Mouse (Mus musculus): ENCODE measurements around the gene Ninl.

Gene Ninl

DNA sequence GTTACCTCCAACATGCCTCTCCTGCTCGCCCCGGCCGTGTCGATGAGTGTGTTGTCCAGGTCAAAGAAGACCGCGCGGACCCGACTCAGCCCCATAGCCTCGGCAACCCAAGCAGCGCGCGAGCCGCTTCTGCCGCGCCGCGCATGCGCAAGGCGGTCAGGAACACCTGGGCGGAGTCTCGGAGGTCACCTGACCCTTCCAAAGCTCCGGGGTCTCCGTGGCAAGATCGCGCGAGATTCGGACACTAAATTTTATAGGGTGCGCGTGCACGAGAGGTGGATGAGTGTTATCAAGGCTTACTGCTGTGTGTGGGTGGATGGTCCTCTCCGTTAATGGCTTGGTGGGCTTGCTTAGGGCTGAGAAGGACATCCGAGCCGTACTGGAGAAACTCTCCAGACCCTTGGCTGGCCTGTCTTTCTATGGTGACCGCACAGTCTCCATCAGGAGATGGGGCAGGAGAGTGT, at the start of gene Ninl, which contains the start of gene Nanp:
Gene Ninl, minus strand, starts transcription at position 151 of the 464 bp plus-strand sequence.
Gene Nanp, minus strand, starts transcription at position 167 of the 464 bp plus-strand sequence.
- DNase-seq, result peak; percentile 96

DNA sequence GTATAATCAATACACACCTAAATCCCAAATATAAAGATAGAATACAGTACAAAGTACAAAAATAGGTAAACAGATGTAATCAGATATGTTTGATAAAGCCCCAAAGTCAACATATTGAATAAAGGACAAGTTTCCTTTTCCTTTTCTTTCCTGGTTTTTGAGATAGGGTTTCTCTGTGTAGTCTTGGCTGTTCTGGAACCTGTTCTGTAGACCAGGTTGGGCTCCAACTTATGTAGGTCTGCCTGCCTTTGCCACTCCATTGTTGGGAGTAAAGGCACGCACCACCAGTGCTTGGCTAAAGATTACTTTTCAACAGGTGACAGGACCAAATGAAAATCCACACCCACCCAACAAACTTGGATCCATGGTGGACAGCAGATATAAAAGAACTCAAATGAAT, 17.5 kb upstream of the Ninl start:
- DNase-seq, result no peak

DNA sequence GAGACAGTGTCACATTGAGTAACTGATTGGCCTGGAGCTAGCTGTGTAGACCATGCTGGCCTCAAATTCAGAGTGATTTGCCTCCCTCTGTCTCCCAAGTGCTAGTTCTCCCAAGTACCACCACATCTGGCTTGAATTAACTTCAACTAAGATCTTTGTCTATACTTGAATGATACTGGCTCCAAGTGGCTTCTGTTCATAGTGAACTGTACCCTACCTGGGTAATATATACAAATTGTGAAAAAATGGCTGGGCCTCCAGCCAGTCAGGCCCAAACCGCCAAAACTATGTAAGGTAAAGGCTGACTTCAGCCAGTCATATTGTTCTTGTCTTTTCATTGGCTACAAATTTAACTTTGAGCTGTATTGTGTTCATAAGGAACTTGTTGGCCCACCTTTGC, 1.2 kb upstream of the Ninl start:
- no peak for DNase-seq

DNA sequence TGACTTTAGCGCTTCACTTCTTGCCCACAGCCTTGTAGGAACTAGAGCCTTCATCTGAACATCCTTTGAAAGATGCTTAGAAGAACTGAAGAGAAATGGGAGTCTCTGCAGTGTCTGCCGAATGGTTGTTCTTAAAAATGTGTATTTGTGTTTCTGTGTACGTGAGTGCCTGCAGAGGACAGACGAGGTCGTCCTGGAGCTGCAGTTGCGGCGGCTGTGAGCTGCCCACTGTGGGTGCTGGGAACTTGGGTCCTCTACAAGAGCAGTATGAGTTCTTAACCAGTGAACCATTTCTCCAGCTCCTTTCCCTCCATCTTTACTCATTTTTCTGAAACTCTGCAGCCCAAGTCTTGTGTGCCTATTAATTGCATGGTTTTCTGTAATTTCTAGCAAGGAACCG, 544 bp upstream of the Ninl start:
- DNase-seq, result no peak

DNA sequence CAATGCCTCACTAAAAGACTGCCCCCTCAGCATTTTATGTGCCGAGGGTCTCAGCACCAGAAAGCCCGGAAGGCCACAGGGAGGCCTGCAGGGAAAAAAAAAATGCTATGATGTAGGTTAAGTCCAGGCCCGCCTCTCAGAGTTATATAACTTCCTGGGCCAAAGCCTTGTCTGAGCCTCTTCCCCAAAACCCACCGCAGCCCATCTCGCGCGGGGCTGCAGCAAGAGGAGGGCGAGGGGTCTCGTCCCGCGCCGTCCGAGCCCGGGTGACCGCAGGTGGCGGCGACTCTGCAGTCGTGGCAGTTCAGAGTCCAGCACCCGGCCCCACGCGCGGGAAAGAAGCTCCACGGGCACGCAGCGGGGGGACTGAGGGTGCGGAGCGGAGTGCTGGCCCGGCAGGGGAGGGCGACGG, 365 bp downstream of the Ninl start:
- DNase-seq, result no peak

DNA sequence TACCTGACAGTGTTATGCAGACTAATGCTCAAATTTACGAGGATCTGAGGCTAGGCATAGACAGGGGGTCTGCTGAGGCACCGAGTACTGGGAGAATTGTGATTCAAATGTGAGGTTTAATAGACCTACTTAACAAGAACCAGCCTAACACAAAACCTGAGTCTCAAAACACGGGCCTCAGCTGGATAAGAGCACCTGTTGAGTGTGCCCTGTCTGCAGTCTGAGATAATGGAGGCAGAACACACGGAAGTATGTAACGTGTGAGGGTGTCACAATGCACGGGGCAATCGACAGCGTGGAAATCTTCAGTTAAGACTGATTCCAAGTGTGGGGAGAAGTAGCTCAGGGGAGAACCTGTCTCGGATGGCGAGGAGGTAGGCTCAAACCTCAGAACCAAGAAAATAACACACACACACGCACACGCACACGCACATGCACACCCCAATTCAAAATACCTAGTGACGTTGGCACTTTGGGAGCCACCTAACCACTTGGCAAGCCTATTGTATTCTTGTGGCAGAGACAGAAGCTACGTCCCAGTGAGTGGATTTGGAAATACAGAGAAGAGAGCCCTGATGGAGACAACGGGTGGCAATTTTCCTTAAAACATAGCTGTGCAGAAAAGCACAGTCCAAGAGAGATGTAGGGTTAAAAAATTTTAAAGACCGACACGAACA, 1.2 kb downstream of the Ninl start:
- DNase-seq, result no peak

DNA sequence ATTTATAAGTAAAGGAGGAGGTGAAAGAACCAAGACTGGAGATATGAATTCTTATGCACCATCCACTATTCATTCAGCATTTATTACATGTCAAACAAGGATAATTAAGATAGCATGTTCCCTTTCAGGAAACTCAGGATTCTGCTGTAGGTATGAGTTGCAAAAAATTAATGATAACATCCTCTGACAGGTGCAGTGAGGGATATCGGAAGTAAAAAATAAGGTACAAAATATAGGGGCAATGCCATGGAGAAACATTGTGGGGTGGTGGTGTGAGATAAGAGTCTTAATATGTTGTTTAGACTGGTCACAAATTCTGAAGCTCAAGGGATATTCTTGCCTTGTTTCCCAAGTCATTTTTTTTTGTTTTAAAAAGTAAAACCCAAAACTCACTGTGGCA, 1.9 kb downstream of the Ninl start:
- no peak for DNase-seq

DNA sequence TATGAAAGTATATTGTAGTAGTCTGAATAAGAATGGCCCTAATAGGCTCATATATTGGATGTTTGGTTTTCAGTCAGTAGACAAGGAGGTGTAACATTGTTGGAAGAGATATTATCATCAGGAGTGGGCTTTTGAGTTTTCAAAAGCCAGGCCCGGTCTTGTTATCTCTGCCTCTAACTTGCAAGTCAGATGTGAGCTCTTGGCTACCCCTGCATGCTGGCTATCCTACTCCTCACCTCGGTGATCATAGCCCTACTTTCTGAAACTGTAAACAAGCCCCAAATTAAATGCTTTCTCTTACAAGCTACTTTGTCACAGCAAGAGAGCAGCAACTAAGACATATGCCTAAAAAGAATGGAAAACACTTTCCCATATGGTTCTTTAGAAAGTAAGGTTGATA, 2.5 kb downstream of the Ninl start:
- no peak for DNase-seq

DNA sequence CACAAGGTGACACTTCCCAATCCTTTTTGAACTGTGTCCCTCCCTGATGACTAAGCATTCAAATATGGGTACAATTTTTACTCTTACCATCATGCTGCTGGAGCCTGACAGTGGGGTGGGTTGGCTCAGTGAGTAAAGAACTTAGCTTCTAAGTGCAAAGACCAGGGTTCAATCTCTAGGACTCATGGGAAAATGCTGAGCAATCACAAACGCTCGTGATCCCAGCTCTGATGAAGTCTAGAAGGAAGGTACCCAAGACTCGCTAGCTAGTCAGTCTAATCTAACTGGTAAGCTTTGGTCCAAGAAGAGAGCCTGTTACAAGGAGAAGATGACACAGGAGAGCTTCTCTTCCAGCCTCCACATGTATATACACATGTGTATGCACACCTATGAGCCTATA, 4.7 kb downstream of the Ninl start:
- no peak for DNase-seq

DNA sequence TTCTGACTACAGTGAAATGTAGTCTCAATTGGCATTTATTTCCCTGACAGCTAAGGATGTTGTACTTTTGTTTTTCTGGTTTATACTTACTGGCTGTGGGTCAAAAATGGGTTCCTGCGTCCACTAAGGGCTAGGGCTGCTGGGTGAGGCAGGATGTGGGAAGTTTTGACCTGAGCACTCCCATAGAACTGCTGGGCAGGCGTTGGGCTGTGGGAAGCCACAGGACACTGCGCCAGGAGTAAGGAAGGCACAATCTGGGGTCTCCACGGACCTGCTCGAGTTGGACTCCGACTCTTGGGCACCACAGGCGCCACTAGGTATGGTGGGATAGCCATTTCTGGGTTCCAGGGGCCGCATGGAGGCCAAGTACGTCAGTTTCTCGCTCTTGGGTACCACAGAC, 18.0 kb downstream of the Ninl start:
- no peak for DNase-seq

DNA sequence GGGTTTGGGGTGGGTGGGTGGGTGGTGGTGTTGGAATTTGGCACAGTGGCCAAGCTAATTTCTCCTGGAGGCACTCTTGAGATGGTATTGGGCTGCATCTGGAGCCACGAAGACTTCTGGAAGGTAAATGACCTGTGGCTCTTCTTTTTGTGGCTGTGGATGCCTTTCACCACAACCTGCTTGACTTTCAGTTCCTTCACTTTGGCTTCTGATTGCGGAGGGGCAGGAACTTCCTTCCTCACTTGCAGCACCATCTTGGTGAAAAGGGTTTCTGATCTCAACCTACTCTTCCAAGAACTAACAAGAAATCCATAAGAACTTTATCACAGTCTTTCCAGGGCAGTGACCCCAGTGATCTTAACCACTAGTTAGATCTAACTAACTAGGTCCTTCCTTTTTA, 23.9 kb downstream of the Ninl start:
- no peak for DNase-seq

DNA sequence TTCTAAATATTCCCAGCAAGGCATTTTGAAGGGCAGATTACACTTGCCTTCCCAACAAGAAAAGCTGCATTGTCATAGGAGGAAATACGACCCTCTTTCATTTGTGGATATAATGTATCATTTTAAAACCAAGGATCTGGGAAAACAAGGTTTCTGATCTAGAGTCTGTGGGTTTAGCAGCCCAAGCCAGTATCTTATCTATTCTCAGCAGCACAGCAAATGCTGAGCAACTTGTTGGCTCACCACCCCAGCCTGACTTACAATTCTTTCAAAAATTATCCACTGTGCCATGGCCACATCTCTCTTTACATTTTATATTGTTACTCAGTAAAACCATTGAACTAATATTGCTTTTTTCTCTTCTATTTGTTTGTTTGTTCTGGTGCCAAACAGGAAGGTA, 27.9 kb downstream of the Ninl start:
- DNase-seq, result no peak

DNA sequence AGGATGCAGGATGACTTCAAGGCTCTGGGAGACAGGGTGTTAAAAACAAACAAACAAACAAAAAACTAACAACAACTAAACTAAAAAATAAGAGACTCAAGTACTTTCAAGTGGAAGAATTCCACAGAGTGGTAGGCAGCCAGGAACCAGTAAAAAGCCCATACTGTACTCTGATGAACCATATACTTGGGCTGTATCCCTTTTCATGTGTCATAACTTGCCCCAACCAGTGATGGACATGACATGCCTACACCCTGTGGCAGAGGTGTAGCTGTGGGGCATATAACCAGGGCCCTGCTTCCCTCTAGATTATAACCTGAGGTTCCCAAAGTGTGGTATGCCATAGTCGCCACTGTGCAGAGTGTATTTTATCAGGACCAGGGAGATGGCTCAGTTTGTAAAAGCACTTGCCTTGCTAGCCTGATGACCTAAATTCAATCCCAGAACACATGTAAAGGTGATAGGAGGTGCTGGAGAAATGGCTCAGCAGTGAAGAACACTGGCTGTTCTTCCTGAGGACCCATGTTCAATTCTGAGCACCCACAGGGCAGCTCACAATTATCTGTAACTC, 29.6 kb downstream of the Ninl start:
- DNase-seq, result no peak

DNA sequence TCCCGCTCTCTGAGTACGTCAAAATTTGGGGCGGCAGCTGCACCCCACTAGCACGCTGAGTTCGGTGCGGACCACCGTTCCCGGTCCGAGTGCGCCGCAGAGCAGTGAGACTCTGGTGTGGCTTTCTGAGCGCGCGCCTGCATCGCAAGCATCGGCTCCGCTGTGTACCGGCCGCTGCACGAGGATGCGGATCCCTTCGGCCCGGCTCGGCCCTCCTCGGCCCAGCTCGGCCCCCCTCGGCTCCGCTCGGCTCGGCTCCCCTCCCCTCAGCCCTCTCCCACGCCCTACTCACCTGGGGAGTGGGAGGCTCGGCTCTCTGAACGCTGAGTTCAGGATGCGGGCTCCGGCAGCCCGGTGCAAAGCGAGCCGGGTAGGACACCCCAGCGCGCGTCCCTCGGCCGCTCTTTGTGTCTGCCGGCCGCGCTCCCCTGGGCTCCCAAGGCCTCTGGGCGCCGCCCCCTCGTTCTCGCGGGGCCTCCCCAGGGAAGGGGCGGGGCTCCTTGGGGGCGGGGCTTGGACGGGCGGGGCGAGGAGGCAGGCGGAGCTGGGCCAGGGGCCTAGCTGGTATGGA, 30.2 kb downstream of the Ninl start:
- DNase-seq, result peak; percentile 76 to 86

DNA sequence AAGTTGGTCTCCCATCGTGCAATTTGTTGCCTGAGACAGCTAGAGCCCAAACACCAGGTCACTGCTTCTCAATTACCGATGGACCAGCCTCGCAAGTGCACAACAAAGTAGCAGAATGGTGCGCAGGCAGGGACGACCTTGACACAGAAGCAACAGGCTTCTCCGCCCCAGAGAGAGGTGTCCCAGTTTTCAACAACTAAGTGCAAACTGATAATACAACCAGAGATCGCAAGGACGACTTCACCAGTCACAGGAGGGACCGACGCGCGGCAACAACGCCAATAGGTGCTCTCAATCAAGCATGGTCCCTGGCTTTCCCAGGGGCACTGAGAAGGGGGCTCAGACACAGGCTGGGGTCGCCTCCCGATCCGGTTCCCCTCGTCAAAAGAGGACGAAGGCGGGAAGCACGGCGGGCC, 30.7 kb downstream of the Ninl start:
- no peak for DNase-seq

DNA sequence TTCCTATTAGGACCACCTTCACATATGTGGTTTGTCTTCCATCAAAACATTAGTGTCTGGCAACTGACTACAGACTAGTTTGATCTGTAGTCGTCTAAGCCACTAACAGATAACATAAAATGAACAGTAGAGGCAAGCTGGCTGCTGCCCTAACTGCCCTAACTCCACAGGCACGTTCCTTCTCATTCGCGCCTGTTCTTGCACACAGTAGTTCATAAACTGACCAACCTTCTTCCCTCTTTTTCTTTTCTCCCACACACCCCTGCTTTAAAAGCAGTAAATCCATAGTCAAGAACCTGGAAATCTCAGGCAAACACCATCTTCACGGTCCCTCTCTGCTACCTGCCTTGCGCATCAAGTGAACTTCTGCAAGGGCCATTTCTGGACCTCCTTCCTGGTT, 31.2 kb downstream of the Ninl start:
- DNase-seq, result no peak

DNA sequence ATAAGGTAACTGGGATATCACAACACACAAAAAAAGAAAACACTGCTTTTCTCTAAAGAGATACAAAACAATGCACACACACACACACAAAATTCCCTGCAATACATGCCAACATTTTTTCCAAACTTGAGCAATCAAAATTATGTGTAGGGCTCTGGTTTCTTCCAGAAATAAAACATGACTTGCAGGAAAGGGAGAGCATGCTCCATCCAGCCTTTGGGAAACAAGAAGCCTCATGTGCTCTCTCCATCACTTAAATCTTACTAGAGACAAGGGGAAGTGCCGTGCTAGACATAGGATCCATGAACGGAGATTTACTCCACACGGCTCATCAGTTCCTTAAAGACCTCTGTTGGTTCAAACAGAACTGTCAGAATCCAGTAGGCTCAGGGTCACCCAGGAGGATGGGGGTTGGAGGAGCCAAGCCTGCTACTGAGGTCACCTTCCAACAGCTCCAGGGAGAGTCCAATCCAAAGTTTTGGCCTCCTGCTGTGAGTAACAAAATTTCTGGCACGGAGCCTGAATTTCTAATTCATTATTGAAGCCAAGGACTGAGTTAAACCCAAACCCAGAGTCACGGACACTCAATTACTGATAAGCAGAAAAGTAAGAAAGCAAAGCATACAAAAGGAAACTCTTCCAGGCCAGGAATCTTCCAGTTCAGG, 32.8 kb downstream of the Ninl start:
- no peak for DNase-seq

DNA sequence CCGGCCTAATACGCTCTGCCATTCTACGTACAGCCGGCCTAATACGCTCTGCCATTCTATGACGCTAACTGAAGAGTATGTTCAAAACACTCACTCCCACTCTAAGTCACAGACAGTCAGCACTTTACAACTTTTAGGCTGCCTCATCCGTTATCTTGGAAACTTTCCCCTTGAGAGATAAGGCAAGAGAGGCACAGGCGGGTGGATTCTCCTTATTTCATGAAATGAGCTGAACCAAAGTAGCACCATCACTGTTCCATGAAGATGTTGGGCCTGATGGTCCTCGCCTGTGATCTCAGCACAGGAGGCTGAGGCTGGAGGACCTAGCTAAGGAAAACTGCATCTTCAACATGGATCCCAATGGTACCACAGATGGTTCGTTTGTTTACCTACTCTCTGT, 34.8 kb downstream of the Ninl start:
- no peak for DNase-seq

DNA sequence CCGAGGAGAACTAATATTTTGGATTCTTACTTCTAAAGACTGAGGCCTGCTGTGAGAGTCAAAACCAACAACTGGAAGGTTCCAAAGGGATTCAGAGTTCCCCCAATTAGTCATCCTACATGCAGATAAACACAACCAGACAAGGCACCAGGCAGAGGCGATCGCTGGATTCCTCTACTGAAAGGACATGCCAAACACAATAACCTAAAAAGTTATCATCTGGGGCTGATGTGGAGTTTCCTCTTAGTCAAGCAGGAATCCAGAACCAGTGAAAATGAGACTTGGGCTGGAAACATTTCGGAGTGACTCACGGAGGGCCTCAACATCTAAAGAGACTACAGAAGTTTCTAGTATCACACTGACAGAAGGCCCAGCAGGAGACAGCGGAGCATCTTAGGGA, 35.4 kb downstream of the Ninl start:
- no peak for DNase-seq

DNA sequence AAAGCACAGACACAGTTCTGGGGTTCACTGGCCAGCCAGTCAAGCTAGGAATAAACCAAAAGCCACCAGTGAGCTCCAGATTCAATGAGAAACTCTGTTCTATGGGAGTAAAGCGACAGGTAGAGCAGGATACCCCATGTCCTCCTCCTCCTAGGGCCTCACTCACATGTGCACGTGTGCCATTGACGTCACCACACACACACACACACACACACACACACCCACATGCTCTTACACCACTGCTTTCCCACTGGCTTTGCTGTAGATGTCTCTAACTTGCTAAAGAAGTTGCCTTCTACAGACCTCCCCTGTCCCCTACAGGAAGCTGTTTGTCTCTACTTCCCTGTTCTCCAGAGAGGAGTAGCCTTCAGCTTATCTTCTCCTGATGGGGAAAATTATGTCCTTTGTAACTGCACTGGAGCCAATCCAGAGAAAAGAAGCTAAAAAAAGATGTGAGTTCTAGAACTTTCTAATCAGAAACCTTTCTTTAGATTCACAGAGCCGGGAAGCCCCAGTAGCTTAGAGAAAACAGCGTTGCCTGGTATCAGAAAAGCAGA, 37.5 kb downstream of the Ninl start:
- DNase-seq, result no peak

DNA sequence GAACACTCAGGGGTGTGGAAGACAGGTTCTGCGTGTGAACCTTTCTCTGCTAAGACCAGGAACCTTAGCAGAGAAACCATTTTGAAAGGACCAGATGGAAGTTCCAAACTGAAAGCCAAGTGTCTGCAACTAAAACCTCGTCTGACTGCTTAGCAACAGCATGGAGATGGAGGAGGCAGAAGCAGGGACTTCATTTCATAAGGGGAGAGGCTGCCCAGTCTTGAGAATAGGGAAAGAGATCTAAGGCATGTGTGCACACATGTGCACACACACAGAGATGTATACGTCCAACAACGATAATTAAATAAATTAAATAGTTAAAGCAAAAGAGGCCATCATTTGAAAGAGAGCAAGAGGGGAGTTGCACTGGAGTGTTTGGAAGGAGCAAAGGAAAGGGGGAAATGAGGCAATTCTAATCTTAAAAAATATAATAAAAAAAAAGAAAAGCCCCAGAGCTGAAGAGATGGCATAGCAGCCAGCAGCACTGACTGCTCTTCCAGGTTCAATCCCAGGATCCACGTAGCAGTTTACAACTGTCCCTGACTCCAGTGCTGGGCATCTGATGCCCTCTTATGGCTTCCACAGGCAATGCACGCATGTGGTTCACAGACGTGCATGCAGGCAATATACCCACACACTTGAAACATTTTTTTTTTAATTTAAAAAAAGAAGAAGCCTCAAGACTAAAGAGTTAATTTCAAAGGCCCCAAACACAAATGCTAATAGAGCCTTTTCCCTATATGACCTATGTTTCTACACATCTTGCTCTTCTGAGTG, 38.6 kb downstream of the Ninl start:
- DNase-seq, result peak; percentile 47 to 65

DNA sequence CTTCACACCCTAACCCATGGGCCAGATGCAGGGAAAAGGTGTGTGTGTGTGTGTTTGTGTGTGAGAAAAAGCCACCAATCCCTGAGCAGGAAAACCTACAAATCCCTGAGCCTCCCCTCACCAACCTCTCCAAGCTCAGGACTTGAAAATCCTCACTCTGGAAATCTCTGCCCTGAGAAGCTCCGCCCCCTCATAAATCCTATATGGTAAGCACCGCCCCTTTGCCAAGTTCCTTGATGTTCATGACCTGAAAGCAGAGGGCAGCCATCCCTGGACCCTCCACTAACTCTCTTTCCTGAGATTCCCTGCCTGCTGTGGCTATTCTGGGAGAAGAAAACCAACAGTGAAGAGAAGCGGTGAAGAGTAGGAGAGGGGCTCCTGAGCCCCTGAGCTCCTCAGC, 40.2 kb downstream of the Ninl start:
- no peak for DNase-seq

DNA sequence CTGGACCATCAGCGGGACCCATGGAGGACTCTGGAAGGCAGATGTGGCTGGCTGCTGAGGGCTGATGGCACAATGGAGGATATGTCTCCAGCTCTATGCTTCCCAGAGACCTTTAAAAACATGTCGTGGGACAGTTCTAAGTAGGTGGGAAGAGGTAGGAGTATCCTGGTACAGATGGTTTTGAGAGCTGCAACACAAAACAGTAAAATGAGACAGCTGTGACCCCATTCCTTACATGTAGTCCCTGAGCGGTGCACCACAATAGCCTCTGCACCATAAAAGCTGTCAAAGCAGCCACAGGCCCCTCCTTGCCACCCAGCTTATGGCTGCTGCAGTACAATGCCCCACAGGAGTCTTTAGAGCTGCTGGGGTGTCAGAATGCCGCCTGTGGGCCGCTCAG, 41.6 kb downstream of the Ninl start:
- DNase-seq, result no peak
